Mouse (Mus musculus) gonadal fat pad, adult 2 months (tissue): ENCODE measurements at regions not wholly inside any gene's neighbourhood (a gene's known extent, or its start where the extent isn't known, plus 50 kb on each side); places are given as distances from the start of the nearest gene placed in this dataset.

Experiments used
- DNase-seq: peaks from one replicate; pipeline ENCODE4 v3.0.0-alpha.2; 2012; ENCODE audit warnings: low read depth

DNA sequence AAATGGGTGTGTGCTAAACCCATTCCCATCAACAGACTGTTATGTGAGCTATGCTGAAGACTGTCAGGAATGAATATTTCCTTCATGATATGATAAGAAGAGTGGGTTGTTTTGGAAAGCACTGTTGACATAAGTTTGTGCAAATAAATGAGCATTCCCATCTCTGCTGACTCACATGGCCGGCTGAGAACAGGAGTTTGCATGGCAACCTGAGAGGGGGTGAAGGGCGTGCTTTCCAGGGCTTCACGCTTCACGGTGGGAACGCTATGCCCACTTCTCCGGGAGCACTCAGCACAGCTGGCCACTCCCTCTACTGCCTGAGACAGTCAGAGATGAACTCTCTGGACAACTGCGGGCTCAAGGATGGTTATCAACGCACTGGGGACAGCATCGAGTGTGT lies 348.9 kb upstream of the Slc24a5 start:
- no peak for DNase-seq

DNA sequence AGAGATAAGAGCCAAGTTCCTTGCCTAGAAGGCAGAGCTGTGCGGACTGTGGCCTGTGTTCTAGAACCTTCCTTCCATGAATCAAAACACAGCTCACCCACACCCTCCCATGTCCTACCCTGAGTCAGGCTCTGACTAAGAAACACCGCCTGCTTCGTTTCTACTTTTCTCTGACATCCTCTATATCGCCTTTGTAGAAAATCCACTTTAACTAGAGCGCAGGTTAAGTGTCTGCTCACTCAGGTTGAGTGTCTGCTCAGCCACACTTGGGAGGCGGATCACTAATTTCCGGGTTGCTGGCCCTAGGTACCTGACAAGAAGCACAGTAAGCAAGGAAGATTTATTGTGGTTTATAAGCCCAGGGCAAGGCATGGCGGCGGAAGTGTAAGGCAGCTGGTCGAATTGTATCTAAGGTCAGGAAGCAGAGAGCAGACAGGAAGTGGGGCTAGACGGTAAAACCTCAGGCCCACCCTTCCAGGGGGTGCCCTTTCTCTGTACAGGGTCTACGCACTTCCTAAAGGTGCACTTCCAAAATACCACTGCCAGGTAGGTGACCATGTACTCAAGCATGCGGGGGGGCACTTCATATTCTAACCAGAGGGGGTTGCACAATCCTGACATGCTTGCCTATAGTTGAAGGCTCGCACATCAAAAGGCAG lies 348.0 kb upstream of the Slc24a5 start:
- no peak for DNase-seq

DNA sequence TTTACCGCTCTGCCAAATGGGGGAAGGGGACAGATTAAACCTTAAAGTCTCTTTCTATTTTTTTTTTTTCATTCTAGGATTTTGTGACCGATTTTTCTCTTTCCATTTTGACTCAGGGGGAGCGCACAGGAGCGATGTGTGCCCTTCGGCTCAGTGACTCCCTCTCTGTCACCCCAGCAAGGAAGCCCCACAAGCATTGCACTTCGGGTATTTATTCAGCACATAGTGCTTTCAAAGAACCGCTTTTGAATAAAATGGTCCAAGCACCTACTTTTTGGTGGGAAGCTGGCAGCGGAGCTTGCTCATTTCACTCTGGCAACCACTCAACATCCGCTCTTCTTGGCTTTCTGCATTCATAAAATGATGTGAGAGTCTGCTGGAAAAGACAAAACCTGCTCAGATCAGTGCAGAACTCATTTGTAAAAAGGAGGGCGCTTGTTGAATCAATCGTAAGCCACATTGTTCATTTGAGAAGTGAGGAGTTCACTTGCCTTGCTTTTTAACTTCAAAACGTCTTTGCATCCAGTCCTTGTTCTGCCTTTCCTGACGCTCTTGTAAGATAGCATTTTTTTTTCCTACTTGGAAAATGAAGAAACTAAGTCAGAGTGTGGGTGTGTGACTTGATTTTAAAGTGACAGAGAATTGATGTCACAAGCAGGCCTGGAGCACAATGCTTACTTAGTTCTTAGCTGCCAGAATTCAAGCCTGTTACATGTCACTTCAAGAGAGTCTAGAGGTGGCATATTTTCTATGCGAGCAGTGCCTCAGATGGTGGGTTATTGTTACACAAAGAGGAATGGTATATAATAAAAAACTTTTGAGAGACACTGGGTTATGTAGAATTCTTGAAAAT lies 347.1 kb upstream of the Slc24a5 start:
- no peak for DNase-seq

DNA sequence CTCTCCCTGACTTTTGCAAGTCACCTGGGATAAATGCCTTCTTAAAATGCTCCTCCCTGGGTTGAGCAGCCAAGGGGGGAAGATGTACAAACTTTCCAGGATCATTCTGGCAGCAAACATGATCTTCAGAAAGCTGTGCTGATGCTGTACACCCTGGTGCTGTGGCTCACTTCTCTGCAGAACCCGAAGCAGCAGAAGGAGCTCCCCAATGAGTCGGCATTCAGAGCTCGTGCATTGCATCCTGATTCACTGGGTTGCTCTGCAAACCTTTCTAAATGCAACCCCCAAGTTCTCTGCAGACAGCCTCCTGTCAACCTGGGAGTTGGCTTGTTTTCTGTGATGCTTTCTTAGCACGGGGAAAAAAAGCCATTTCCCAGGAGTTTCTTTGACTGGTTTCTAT lies 343.8 kb upstream of the Slc24a5 start:
- DNase-seq = no peak

DNA sequence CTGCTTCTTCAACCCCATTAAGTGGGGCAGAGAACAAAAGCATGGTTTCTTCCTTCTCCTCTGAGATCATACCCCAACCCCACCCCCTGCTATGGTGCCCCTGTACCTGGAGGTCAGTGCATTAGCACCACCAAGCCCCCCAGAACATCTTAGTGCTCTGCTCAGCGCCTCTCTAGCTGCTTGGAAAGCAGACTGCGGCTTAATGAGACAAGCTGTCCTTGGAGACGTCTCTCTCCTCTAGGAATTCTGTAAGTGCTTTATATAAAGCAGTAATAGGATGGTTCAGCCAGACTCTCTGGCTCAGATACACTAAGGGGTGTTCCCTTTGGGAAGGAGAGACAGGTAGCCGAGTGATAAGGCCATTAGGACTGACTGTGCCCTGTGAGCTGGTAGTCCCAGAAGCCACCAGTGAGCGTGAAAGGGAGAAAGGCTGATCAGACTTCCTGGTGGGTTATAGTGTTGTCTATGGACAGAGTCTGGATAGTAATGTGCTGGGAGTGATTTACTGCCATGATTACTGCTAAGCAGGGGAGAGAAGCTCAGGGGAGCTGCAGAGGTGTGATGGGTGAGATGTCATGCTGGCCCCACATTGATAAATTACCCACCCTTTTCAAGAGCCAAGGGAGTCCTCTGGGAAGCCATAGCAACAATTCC lies 343.0 kb upstream of the Slc24a5 start:
- DNase-seq = no peak

DNA sequence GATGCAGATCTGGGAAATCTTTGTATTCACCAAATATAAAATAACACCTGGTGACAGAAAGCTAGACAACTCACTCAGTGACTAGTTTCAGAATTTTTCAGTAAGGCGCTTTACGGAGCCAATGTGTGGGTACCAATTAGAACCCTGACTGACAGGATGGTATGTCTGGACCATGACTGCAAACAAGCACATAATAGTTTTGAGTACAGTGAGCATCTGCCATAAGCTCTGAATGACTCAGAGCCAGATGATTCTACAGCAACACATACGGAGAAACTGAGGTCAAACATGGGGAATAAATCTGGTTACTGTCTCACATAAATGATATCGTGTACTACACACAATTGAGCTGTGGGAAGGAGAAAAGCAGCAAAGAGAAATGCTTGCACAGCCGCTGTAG lies 339.9 kb upstream of the Slc24a5 start:
- DNase-seq = no peak

DNA sequence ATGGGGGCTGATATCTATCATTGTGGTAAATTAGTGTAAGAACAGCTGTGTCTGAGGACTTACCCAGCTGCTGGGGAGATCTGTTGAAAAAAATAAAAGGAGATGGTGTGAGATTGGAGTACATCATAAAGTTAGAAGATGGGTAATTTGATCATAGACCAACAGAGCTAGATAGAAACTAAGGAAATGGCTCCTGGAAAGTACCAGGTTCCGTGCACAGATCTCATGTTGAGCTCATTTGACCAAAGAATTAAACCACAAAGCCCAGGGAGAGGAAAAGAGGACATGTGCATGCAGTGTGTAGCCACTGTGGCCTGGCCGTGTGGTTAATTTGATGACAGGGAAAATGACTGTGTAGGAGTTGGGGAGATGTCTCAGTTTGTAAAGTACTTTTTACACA lies 335.3 kb upstream of the Slc24a5 start:
- DNase-seq = no peak

DNA sequence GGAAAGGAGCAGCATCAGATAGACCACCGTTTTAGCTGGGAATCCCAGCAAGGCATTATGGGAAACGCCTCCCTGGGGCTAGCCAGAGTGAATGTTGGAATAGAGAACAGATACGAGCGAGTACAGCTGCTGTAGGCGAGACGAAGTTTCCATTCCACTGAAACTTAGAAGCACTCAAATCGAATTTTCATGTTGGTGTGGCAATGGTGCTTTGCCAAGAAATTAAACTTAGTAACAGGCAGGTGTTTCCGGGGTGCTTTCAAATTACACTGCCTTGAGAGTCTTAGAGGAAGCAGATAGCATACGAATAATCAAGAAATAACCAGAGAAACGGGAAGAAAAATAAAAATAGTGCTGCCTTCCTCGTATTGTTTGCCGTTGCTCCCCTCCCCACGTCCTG lies 327.1 kb upstream of the Slc24a5 start:
- no peak for DNase-seq

DNA sequence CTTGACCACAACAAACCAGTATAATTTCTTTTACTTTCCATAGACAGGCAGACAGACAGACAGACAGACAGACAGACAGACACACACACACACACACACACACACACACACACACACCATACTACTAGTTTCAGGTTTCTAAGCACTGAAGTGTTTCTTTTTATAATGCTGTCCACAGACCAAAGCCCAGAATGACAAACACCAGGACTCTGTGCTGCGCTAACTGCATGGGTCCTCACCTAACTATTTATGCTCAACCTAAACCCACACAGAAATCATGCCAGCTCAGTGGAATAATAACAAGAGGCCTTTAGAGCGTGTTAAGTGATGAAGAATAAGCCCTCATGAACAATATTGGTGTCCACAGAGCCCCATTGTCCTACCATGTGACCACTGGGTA lies 325.0 kb upstream of the Slc24a5 start:
- no peak for DNase-seq

DNA sequence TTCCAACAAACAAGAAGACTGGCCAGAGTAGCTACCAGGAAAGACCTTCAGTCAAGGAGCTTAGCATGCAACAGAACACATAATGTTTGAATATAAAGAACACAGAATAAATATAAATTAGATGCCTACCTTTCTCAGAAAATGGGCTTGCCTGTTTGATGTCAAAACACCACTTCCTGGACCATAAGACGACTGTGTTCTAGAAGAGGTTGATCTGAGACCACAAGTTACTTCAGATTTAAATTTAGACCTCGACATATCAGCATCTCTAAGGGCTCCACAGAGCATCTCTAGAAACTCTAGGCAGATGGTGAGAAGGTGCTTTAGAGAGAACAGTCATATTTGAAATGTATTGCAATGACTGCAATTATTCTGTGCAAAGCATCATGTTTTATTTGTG lies 322.9 kb upstream of the Slc24a5 start:
- no peak for DNase-seq

DNA sequence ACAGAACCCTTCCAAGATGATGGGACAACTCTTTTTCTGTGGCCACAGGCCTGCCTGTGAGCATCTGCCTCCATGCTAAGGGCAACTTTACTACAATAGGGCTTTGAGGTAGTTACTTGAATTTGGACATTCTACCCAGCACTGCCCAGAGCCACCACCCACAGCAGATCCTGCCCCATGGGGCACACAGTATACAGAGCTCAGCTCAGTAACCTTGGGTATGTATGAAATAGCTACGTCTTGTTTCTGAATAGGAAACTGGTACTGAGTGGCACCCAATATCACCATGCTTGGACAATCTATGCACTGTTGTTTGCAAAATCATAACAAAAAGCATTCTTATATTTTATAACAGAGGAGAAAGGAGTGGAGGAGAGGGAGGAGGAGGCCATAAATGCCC lies 320.8 kb upstream of the Slc24a5 start:
- no peak for DNase-seq

DNA sequence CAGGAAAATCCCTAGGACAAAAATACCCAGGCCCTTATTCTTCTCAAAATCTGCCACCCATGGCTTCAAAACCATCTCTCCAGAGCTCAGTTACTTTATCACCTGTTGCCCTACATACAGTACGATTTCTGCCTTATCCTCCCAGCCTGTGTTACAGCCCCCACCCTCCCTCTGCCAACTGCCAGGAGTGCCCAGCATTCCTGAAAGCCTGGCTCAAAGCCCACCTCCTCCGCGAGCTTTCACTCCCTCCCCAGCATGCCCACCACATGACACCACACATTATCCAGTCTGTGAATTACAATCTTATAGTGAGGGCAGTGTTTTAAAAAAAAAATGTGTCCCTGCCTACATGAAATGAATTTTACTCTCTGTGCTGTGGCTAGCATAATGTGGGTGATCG lies 320.3 kb upstream of the Slc24a5 start:
- DNase-seq = no peak

DNA sequence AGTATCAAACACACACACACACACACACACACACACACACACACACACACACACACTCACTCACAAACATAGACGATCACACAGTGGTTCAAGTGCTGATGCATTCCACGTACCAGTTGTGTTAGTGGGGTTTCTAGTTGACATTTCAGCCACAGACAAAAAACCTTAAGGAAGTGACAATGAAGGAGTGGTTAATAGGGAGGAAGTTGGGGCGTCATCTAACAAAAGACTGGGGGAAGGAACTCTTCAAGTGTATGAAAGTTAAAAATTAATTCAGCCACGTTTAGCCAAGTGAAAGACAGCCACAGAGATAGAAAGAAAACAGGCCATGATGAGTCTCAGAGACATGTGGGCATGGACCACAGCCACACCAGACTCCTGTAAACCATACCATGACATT lies 316.1 kb upstream of the Slc24a5 start:
- DNase-seq = no peak

DNA sequence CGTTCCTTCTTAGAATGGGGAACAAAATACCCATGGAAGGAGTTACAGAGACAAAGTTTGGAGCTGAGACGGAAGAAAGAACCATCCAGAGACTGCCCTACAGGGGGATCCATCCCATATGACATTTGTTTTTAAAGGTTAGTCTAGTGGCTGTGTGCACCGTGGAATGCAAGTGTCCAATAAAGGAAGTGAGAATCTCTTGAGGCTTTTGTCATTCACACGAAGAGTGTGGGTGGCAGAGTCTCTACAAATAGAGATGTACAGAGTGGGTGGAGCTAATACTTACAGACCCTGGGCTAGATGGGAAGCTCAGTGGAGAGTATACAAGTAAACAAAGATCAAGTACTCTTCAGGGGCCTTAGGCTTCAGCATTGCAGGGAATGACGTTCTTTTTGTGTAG lies 314.2 kb upstream of the Slc24a5 start:
- no peak for DNase-seq

DNA sequence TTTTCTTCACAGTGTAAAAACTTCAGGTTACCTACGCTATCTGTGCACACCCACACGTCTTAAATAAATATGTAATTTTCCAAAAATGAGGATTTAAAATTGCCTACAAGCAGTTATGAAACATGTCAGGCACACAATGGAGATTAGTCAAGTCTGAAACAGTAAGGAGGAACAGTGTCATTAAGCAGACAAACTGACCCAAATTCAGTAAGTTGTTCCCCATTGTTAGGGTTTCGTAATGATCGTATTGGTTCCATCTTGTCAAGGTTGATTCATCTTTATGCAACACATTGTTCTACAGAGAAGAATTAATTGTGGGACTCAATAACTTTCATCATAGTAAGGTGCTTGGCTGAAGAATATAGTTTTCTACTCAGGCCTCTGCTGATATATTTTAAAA lies 312.7 kb upstream of the Slc24a5 start:
- DNase-seq = no peak

DNA sequence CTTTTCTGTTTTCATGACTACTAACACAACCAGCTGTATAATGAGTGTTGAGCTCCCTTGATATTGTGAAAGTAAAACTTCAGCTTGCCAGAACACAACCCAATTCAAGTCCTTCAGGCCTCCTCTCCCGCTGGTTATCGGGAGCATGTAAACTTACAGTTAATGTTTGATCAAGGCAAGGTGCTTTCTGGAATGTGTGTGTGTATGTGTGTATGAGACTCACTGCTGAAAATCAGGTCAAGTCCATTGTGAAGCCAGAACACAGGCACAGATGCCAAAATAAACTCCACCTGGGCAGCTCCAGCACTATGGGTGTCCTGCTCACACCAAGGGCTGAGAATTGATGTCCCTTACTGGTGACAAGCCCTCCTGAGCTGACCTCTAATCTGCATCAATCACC lies 308.9 kb upstream of the Slc24a5 start:
- DNase-seq = no peak

DNA sequence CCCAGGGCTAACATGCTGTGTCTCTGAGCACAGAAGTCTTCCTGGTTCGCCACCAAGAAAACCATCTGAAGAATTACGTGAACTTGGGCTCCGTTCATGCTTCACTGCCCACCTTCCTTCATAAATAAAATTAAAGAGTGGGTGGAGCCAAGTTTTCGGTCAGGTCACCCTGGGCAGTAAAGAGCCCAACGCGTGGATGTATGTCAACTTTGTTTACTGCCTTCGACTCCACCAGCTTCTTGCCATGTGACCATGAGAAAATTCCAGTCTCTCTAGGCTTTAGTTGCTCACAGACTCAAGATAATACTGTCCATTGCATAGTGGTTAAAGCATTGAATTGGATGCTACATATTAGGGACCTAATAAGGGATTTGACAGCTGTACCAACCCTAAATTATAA lies 304.3 kb upstream of the Slc24a5 start:
- DNase-seq = no peak

DNA sequence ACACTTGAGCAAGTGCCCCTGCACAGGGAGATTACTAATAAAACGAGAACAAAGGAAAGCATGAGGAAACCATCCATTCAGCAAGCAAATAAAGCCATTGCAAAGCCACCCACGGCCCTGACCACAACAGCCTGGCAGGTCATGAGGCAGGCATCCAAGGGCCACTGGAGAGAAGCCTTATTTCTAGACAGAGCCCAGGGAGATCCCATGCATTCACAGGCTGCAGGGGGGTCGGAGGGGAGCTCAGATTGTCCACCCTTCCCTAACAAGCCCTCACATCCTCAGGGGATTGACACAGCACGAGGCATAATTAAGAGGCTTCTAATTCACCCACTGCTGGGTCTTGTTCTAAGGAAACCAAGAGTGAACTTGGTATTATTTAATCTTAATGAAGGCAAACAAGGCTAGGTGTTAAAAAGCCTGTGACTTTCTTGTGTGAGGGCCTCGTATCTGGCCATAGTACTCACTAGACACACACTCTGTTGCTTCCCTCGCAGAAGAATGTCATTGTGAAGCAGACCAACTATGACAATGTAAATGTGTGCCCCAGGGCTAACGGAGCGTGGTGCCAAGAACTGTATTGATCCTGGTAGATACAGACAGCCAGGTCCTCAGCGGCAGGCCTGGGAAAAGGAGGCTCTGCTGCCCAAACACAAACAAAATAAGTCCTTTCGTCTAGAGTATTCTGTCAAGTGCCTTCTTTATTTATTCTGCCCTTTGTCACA lies 303.6 kb upstream of the Slc24a5 start:
- no peak for DNase-seq

DNA sequence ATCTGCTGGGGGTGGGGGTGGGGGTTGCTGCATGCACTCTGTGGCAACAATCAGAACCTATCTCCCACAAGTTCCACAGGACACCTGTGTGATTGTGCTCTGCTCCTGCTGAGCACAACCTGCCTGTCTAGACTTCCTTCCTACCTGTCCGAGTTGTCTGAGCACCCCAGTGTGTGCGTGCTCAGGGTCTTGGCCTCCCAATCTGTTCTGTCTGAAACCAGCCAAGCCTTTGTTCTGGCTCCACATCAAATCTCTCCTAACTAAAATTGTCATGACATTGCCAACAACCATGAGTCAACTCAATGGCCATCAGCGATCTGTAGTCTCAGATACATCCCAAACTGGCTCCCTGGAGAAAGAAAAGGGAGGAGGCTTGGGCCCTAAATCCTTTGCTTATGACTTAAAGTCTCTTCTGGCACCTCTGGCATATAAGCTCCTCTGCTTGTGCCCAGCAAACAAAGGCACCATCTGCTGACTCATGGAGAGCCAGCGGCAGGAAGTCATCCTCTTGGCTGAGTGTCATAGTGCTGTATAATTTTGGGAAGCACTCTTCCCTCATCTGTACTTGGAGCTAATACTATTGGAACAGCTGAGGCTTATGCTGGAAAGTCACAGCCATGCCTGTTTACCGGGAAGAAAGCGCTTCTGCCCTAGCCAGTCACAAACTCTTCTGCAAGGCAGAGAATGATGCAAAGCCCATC lies 298.5 kb upstream of the Slc24a5 start:
- no peak for DNase-seq

DNA sequence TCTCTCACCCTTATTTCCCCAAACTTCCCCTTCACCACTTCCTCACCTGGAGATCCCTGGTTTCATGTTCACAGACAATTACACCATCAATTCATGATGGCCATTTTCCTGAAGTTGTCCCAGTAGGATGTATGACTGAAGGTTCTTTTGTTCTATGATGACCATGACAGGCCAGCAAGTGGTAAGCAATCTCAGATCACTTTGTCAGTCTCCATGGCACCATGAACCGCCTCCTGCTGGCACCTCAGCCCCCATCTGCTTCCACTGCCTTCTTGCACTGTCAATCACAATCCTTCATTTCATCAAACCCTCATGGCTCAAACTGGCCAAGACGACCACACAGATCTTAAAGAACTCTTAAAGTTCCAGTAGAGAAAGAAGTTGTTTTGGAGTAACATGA lies 297.9 kb upstream of the Slc24a5 start:
- DNase-seq = no peak

DNA sequence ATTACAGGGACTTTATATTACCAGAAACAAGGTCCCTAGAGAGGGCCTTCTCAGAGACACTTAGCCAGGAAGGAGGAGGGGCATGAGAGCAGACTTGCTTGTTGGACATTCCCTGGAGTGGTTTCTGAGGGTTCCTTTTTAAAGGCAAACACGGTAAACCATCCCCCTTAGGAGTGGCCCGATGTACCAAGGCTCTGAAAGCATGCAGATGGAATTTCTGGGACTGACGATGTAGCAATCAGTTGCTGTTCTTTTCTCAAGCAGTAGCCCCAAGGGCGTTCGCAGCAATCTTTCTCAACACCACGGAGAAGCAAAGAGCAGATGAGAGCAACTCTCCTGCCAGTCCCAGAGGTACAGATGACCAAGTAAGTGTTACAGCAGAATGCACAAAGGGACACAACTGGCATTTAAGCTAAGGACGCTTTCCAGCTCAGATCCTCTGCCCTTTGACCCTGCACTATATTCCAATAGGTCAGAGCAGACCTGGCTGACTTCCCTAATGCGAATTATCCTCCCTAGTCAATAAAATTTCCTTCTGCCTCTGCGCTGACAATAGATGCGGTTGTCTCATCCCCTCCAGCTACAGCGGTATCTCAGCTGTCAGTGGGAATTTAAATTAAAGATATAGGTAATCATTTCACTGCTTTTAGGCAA lies 295.7 kb upstream of the Slc24a5 start:
- DNase-seq = peak; percentile 12
